Mouse (Mus musculus) embryonic stem cell, embryonic (primary cell): Measurements from ENCODE around the gene Tgm1.

Experiments
- CTCF ChIA-PET, 4 experiments: fragments of 300-600 bp in 2 of 4; fragments of 350-600 bp in 2 of 4; sonication (Branson Sonifier 250); formaldehyde crosslinking; loops; one replicate each; lab custom pipeline; 2022; ENCODE audit warnings: inconsistent platforms in 2 of 4; lab: Charles Lee
- POLR2A ChIA-PET, 4 experiments: fragments of 300-600 bp in 2 of 4; fragments of 350-600 bp in 2 of 4; sonication (Branson Sonifier 250); formaldehyde crosslinking; loops; one replicate each; lab custom pipeline; 2022; ENCODE audit warnings: antibody characterized with exemption in 4 of 4, inconsistent platforms in 1 of 4; lab: Charles Lee

Gene Tgm1

DNA sequence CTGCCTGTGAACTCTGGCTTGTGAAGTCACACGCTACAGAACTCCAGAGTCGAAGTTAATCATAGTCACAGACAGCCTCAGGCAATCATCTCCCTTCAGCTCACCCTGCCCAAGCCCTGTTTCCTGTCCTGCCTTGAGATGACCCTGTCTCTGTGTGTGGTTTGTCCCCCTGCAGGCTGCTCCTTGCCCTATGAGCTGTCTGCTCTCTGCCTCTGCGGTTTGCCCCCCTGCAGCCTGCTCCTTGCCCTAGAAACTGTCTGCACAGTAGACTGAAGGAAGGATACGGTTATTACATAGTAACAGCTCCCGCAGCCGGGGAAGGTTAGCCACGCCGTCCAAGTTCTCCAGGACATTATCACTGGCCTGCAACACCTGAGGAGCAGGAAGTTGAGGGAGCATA is 3.2 kb upstream of the Tgm1 start:
- ChIA-PET CTCF (no interaction called here), POLR2A (interaction anchor here in 2 of 4 experiments (1.0 to 12.1 kb wide), 3 partner anchors 10 to 45 kb away, joined by 4 to 268 read pairs (median 5); partner anchors contain the start of genes Gmpr2 (in 1 of the 2), Nedd8 (in 1 of the 2) and Tgm1 (in 1 of the 2))

GRCm38 (mm10) chr14:55716271-55716670 is 2.5 kb upstream of the Tgm1 start:
- ChIA-PET POLR2A (interaction anchor here in 2 of 4 experiments (1.0 to 12.1 kb wide), 4 partner anchors 10 to 45 kb away, joined by 3 to 268 read pairs (median 4); partner anchors contain the start of genes Gmpr2 (in 1 of the 2), Nedd8 (in 1 of the 2) and Tgm1 (in 1 of the 2)), CTCF (no interaction called here)

- POLR2A ChIA-PET: interaction anchor here in 2 of 4 experiments (0.6 to 12.1 kb wide), 8 partner anchors 8 to 810 kb away, joined by 3 to 268 read pairs (median 4); partner anchors contain the start of genes Gmpr2 (in 1 of the 2), Nedd8 (in 1 of the 2), Tgm1 (in 1 of the 2) and Tinf2 (in 1 of the 2)
Measured at GRCm38 (mm10) chr14:55714893-55715292, 1.2 kb upstream of the Tgm1 start.

DNA sequence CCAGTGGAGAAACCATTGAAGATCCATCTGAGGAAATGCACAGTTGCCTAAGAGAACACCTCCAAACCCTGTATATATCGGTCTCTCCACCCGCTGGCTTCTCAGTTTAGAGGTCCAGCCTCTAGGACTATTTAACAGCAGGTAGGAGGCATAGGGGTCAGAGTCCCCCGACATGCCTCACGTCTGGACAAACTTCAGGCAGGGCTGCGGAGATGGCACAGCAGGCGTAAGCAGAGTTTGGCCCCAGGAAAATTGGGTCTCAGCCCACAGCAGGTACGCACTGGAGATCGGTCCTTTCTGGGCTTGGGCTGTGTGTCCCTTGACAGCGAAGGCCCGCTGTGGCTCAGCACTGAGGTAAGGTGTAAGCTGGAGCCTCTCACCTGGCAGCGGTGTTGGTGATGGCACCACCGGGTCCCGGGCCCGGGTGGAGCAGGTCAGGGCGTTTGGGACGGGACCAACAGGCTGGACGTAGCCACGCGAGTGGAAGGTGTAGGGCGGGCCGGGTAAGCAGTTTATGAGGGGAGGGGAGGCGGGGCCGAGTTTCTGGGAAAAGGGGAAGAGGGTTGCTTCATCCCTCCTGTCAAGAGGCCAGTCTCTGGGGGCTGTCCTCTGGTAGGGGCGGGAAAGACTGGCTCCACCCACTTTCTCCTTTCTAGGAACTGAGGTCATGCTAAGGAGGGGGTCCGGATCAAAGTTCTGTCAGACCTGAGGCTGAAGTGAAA is 558 bp downstream of the Tgm1 start:
- POLR2A ChIA-PET: interaction anchor here (0.6 to 15.0 kb wide), 23 partner anchors 6 to 156 kb away, joined by 3 to 268 read pairs (median 4); partner anchors contain the start of genes Rabggta (in 4 of the 4), Gmpr2 (in 2 of the 4), Nedd8 (in 2 of the 4) and Psme2 (in 2 of the 4)

More at GRCm38 (mm10) chr14:55714893-55715292, 1.2 kb upstream of the Tgm1 start:
- CTCF ChIA-PET: interaction anchor here in 3 of 4 experiments (0.7 to 1.0 kb wide), 3 partner anchors 28 to 107 kb away, joined by 3 to 5 read pairs (median 4); no protein-coding TSS in a partner anchor

GRCm38 (mm10) chr14:55711786-55712185 is 1.9 kb downstream of the Tgm1 start:
- CTCF ChIA-PET: interaction anchor here (0.5 to 3.3 kb wide), 11 partner anchors 9 to 233 kb away, joined by 3 to 21 read pairs (median 3); partner anchors contain the start of genes Rabggta (in 2 of the 4), A730061H03Rik (in 1 of the 4), Dcaf11 (in 1 of the 4) and Dhrs4 (in 1 of the 4)

More for the DNA sequence above, 558 bp downstream of the Tgm1 start:
- CTCF ChIA-PET: interaction anchor here in 3 of 4 experiments (0.6 to 3.3 kb wide), 3 partner anchors 8 to 122 kb away, joined by 4 to 21 read pairs (median 9); partner anchors contain the start of genes Psme2 (in 1 of the 3) and Rabggta (in 1 of the 3)

GRCm38 (mm10) chr14:55709509-55709908 is 4.2 kb downstream of the Tgm1 start:
- POLR2A ChIA-PET: interaction anchor here in 2 of 4 experiments (0.6 to 15.0 kb wide), 7 partner anchors 10 to 144 kb away, joined by 3 to 268 read pairs (median 3); partner anchors contain the start of genes Rabggta (in 2 of the 2), Gmpr2 (in 1 of the 2), Nedd8 (in 1 of the 2) and Tgm1 (in 1 of the 2)
- CTCF ChIA-PET: no interaction called here

More at GRCm38 (mm10) chr14:55711786-55712185, 1.9 kb downstream of the Tgm1 start:
- POLR2A ChIA-PET: interaction anchor here (0.7 to 15.0 kb wide), 30 partner anchors 7 to 171 kb away, joined by 3 to 268 read pairs (median 4); partner anchors contain the start of genes Nedd8 (in 3 of the 4), Rabggta (in 3 of the 4), Gmpr2 (in 2 of the 4) and Mdp1 (in 2 of the 4)

DNA sequence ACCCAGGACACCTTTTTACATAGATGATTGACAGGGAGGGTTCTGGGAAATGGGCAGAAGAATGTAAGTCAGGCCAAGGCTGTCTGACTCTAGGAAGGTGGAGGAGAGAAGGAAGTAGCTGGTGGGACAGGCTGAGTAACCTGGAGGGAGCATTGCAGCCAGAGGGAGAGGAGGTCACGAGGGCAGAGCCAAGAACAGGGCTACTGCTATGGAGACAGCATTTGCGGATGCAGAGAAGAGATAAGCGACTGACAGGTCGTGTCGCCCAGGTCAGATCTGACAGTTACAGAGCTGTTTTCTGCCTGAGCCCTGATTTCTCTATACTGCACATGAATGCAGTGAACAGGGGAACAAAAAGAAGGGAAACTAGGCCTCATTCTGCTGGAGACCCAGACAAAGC is 6.3 kb downstream of the Tgm1 start:
- CTCF ChIA-PET: no interaction called here
- POLR2A ChIA-PET: interaction anchor here in 2 of 4 experiments (0.7 to 15.0 kb wide), 11 partner anchors 10 to 164 kb away, joined by 3 to 268 read pairs (median 4); partner anchors contain the start of genes Rabggta (in 2 of the 2), Gmpr2 (in 1 of the 2), Mdp1 (in 1 of the 2) and Nedd8 (in 1 of the 2)

DNA sequence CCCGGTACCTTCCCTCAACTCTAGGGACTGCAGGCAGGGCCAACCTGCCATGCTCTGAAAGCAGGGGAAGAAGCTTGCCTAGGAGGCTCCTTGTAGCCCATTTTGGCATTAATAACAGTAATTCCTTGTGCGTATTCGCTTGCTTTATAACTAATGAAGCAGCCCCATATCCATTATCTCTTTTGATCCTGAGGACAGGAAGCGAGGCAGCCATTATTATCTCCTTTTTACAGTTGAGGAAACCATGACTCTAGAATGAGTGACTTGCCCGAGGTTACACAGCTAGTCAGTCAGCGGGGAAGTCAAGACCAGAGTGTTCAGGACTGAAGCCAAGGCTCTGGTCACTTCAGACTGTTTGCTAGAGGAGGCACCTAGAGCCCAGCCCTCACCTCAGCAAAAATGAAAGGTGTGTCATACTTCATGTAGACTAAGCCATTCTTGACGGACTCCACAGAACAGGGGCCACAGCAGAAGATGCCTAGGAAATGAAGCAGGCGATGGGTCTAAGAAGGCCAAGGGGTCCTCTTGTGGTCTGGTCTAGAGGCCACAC is 7.6 kb downstream of the Tgm1 start:
- CTCF ChIA-PET: interaction anchor here in 1 of 4 experiments (0.5 kb wide), 1 partner anchor 257 kb away, joined by 6 read pairs; no protein-coding TSS in a partner anchor
- POLR2A ChIA-PET: interaction anchor here (0.6 to 15.0 kb wide), 11 partner anchors 11 to 38 kb away, joined by 3 to 268 read pairs (median 4); partner anchors contain the start of genes Rabggta (in 4 of the 4), Gmpr2 (in 2 of the 4), Nedd8 (in 2 of the 4) and Tgm1 (in 1 of the 4)

DNA sequence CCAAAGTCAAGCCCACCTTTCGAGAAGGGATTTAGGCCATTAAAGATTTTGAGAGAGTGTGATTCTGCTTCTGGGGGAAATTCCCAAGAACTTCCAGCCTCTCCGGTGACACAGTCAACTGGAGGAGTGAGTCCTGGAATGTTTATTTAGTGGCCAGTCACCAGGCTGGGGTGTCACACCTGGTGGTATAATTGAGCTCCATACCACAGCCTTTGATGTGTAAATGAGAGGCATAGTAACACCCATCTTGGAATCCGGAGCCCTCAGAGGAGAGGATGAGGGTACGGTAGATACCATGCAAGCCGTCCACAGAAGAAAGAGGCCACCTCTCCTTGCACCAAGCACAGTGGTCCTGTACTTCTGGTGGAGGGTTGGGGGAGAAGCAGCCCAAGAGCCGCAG is 11.0 kb downstream of the Tgm1 start:
- ChIA-PET CTCF (interaction anchor here in 2 of 4 experiments (0.8 to 2.5 kb wide), 5 partner anchors 9 to 42 kb away, joined by 3 to 8 read pairs (median 3); partner anchors contain the start of genes Dhrs1 (in 1 of the 2), Nop9 (in 1 of the 2), Rabggta (in 1 of the 2) and Tinf2 (in 1 of the 2)), POLR2A (interaction anchor here (0.8 to 15.0 kb wide), 29 partner anchors 9 to 171 kb away, joined by 3 to 268 read pairs (median 7); partner anchors contain the start of genes Rabggta (in 3 of the 4), Gmpr2 (in 2 of the 4), Nedd8 (in 2 of the 4) and Rec8 (in 2 of the 4))

DNA sequence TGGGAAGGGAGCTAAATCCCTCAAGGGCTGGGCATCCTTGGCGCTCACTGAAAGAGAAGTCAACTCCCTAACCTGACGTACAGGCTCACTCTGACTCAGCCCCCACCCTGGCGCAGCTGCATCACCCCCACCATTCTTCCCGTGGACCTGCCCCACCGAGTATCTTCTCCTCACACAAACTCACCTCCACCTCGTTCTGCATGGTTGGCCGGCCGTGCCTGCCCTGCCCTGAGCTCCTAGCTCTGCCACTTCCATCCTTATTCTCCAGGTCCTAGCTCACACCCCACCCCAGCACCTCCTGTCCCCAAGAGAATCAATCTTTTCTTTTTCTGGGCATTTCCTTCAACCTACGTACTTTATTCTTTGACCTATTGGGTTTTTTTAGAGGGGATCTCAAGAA is 12.6 kb downstream of the Tgm1 start:
- ChIA-PET CTCF (interaction anchor here in 3 of 4 experiments (0.6 to 2.5 kb wide), 7 partner anchors 11 to 129 kb away, joined by 3 to 8 read pairs (median 4); partner anchors contain the start of gene Tinf2 (in 1 of the 3)), POLR2A (interaction anchor here in 3 of 4 experiments (0.9 to 15.0 kb wide), 24 partner anchors 10 to 199 kb away, joined by 3 to 268 read pairs (median 8); partner anchors contain the start of genes Tgm1 (in 3 of the 3), Rabggta (in 2 of the 3), Tinf2 (in 2 of the 3) and A730061H03Rik (in 1 of the 3))

DNA sequence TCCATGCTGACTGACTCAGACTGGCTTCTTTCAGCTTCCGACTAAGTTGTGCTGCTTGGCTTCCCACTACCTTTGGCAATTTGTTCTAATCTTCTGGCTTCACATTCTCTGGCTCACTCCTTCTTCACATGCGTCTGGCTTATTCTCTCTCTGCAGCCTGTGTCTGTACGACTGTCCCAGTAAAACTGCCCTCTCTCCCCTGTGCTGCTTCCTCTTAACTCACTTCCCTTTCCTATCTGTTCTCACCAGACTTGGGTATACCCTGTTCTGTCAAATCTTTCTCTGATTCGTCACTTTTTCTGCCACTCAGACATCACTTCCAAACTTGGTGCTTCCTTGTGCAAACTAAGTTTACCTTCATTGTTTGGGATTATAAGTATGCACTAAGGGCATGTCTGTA is 16.5 kb downstream of the Tgm1 start:
- ChIA-PET POLR2A (interaction anchor here in 3 of 4 experiments (0.7 to 2.0 kb wide), 5 partner anchors 11 to 25 kb away, joined by 3 to 9 read pairs (median 4); partner anchors contain the start of gene Rabggta (in 2 of the 3)), CTCF (interaction anchor here in 2 of 4 experiments (0.5 to 0.7 kb wide), 3 partner anchors 49 to 437 kb away, joined by 4 to 6 read pairs (median 5); partner anchors contain the start of genes Dhrs1 (in 1 of the 2) and Nop9 (in 1 of the 2))

DNA sequence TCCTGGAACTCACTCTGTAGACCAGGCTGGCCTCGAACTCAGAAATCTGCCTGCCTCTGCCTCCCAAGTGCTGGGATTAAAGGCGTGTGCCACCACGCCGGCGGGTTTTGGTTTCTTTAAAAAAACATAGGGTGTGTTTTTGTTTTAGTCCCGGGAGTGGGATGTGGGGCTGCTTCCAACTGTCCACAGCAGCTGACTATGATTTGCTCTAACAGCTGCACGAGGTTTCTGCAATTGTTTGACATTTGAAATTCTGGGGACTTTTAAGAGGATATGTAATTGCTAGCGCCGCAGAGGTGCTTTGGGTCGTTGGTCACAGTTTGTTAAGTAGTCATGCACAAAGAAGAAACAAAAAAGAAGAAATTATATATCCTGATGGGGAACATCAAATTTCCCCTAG is 24.3 kb downstream of the Tgm1 start:
- ChIA-PET CTCF (no interaction called here), POLR2A (interaction anchor here in 2 of 4 experiments (0.9 to 3.0 kb wide), 7 partner anchors 13 to 33 kb away, joined by 3 to 20 read pairs (median 4); no protein-coding TSS in a partner anchor)

DNA sequence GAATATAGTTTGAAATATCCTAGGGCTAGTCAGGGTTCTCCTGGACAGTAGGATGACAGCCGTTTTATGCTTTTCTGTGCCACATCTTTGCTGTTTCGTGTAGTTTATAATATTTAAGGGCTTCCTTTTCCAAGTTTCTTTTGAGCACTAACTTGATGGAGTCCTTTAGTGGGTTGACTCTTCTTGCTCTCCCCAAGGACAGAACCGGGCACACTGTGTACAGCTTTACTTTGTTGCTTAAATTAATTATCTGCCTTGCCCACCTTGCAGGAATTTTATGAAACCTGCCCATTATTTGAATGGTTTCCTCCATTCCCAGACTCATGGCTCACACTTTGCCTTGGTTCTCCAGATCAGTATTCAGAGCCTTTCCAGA is 31.6 kb downstream of the Tgm1 start:
- POLR2A ChIA-PET: interaction anchor here (0.6 to 9.8 kb wide), 57 partner anchors 9 to 1206 kb away, joined by 3 to 77 read pairs (median 4); partner anchors contain the start of genes Gmpr2 (in 4 of the 4), Nedd8 (in 4 of the 4), Dhrs1 (in 3 of the 4) and Nop9 (in 3 of the 4)
- CTCF ChIA-PET: interaction anchor here (0.6 to 4.8 kb wide), 33 partner anchors 9 to 566 kb away, joined by 3 to 45 read pairs (median 3); partner anchors contain the start of genes Gmpr2 (in 2 of the 4), Ltb4r2 (in 2 of the 4), Nedd8 (in 2 of the 4) and A730061H03Rik (in 1 of the 4)

GRCm38 (mm10) chr14:55681160-55682117 is 32.3 kb downstream of the Tgm1 start, which contains the start of gene Tinf2:
TSS of gene Tinf2 (minus strand) at chr14:55681820.
- POLR2A ChIA-PET: interaction anchor here (0.6 to 9.8 kb wide), 74 partner anchors 9 to 218 kb away, joined by 3 to 77 read pairs (median 4); partner anchors contain the start of genes Gmpr2 (in 4 of the 4), Nedd8 (in 4 of the 4), Dhrs1 (in 3 of the 4) and Nop9 (in 3 of the 4)
- CTCF ChIA-PET: interaction anchor here (0.5 to 4.8 kb wide), 38 partner anchors 9 to 566 kb away, joined by 3 to 45 read pairs (median 3); partner anchors contain the start of genes Gmpr2 (in 3 of the 4), Nedd8 (in 3 of the 4), Ltb4r2 (in 2 of the 4) and A730061H03Rik (in 1 of the 4)

DNA sequence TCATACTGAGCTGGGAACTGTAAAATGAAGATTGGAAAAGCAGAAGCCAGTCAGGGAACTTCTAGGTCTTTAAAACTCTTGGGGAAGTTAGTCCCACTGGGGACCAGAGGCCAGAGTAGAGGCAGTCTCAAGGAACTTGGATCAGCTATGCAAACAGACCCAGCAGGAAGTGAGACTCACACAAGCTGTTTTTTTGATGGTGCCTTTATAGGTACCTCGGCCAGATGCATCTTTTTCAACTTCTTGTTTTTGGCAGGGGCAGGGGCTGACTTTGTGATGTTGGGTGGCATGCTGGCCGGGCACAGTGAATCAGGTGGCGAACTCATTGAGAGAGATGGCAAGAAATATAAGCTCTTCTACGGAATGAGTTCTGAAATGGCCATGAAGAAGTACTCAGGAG is 36.1 kb downstream of the Tgm1 start:
- ChIA-PET CTCF (no interaction called here), POLR2A (interaction anchor here in 2 of 4 experiments (0.5 to 9.8 kb wide), 4 partner anchors 15 to 123 kb away, joined by 3 to 77 read pairs (median 20); partner anchors contain the start of gene Rabggta (in 2 of the 2))
